Mouse (Mus musculus): ENCODE data around the gene Tm6sf2.

GRCm38 (mm10) chr8:70099276-70099675 is 26.6 kb downstream of the Tm6sf2 start:
- TF ChIP-seq CTCF (conservative IDR thresholded peaks at IDR 0.05; ENCODE audit: low read length): no peak
- TF ChIP-seq POU5F1 (IDR thresholded peaks at IDR 0.05; ENCODE audit: borderline replicate concordance, low read length): no peak

Measured in E14TG2a.4 (cell line).